Mouse (Mus musculus): ENCODE measurements around the gene Ttc28. TPM values are rescaled to one million over a fixed set of nuclear protein-coding genes. Genes with fewer than 3 reads are reported as not detected.

The Ttc28 gene
- polyA plus RNA-seq, 1 experiment from 2014 or later, result 0.85 TPM

DNA sequence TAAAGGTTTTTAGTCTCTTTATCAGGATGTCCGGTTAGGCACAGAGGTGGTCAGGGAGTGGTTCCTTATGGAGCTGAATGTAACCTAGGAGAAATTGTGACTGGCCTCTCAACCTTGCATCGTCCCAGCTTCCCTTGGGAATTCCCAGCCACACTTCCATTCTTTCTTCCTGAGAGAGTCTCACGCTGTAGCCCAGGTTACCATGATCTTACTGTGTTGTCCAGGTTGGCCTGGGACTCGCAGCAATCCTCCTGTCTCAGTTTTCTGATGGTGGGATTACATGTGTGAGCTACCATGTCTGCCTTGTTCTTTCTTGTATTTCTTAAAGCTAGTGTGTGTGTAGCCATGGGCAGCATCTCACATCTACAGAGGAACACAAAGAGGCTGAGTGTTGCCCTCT is 206.2 kb downstream of the Ttc28 start:
- WGBS (ENCODE audit: insufficient replicate concordance), result 64% methylated on average over 4 of the region's 4 CpGs
- no peak for ATAC-seq (ENCODE audit: low read depth)
- H3K9ac ChIP-seq (ENCODE audit: low read depth, low read length), result no peak overlapping the region

DNA sequence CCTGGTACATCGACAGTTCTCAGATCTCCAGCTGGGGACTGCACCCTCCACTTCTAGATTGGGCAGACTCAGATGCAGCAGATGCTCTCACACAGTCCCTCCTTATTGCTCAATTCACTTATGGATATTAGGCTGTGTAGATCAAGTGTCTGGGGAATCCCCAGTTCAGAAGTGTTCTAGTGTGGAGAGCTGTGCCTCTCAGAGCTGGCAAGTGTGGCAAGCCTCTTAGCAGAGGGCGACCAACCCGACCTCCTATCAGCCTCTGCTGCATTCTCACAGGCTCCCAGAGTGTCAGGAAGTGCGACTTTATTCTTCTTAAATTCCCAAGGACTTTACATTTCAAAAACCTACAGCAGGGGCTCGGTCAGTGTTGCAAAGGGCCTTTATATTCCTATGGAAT is 217.1 kb downstream of the Ttc28 start:
- H3K27ac ChIP-seq (ENCODE audit: low read length), result no peak overlapping the region
- H3K4me2 ChIP-seq (ENCODE audit: low read depth, low read length), result no peak overlapping the region
- 42% methylated on average over 5 of the region's 5 CpGs for WGBS (ENCODE audit: insufficient replicate concordance)
- H3K36me3 ChIP-seq (ENCODE audit: control insufficient read depth, insufficient read depth), result no peaks in the 10 kb centered on the region
- no peaks in the 10 kb centered on the region for H3K9me3 ChIP-seq (replicated peaks; ENCODE audit: control insufficient read depth, low read length)
- no peaks in the 10 kb centered on the region for H3K27me3 ChIP-seq (ENCODE audit: control insufficient read depth, insufficient read depth, low read depth, low read length)
- ATAC-seq (ENCODE audit: low read depth), result no peak
- H3K4me3 ChIP-seq (ENCODE audit: low read depth, low read length), result no peak overlapping the region
- H3K4me1 ChIP-seq (ENCODE audit: control insufficient read depth, low read depth, low read length), result no peaks in the 10 kb centered on the region
- H3K9ac ChIP-seq (ENCODE audit: low read depth, low read length), result no peak overlapping the region

More for the DNA sequence above, 206.2 kb downstream of the Ttc28 start:
- Histone ChIP-seq H3K4me3 (ENCODE audit: low read depth, low read length) (no peak overlapping the region), H3K27me3 (ENCODE audit: control insufficient read depth, insufficient read depth, low read depth, low read length) (no peaks in the 10 kb centered on the region), H3K27ac (ENCODE audit: low read length) (no peak overlapping the region), H3K4me2 (ENCODE audit: low read depth, low read length) (no peak overlapping the region), H3K36me3 (ENCODE audit: control insufficient read depth, insufficient read depth) (no peaks in the 10 kb centered on the region), H3K4me1 (ENCODE audit: control insufficient read depth, low read depth, low read length) (no peaks in the 10 kb centered on the region), H3K9me3 (replicated peaks; ENCODE audit: control insufficient read depth, low read length) (no peaks in the 10 kb centered on the region)

DNA sequence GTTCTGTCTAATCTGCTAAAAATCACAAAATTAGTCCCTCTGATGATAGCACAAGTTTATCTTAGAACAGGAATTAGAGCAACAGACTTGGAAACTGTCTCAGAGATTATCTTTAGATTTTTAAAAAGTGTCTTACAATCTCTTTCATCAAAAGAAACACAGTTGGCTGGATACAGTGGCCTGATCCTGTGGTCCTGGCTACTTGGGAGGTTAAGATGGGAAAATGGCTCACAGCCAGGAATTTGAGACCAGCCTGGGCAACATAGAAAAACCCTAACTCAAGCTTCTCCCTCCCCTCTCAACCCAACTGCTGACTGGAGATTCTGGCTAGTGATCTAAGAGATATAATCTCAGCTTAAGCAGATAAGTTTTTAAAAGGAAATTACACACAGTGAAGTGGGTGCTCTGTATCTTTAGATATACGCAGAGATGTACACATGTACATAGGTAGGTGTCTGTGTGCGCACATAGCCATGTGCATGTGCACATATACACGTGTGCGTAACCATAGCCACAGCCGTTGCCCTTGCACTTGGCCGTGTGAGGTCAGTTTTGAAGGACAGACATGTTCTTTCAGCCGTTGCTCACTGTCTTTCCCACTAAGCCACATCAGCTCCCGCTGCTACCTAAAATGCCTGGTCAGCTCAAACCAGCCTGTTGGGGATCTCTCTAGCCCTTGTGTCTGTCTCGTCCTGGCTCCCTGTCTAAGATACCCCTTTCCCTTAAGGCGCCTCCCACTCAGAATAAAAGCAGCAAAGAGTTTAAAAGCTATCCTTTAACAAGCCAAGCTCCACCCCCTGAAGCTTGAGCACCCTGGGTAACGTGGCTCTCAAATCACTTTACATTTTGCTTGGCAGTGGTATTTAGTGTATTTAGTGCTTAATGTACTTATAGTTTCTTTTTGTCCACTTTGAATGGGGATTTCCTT is 217.9 kb downstream of the Ttc28 start:
- WGBS (ENCODE audit: insufficient replicate concordance), result 62% methylated on average over 11 of the region's 11 CpGs
- Histone ChIP-seq H3K9me3 (replicated peaks; ENCODE audit: control insufficient read depth, low read length) (no peaks in the 10 kb centered on the region), H3K36me3 (ENCODE audit: control insufficient read depth, insufficient read depth) (no peaks in the 10 kb centered on the region), H3K9ac (ENCODE audit: low read depth, low read length) (no peak overlapping the region), H3K27ac (ENCODE audit: low read length) (no peak overlapping the region), H3K4me3 (ENCODE audit: low read depth, low read length) (no peak overlapping the region), H3K4me2 (ENCODE audit: low read depth, low read length) (no peak overlapping the region), H3K4me1 (ENCODE audit: control insufficient read depth, low read depth, low read length) (no peaks in the 10 kb centered on the region), H3K27me3 (ENCODE audit: control insufficient read depth, insufficient read depth, low read depth, low read length) (no peaks in the 10 kb centered on the region)
- ATAC-seq (ENCODE audit: low read depth), result no peak

DNA sequence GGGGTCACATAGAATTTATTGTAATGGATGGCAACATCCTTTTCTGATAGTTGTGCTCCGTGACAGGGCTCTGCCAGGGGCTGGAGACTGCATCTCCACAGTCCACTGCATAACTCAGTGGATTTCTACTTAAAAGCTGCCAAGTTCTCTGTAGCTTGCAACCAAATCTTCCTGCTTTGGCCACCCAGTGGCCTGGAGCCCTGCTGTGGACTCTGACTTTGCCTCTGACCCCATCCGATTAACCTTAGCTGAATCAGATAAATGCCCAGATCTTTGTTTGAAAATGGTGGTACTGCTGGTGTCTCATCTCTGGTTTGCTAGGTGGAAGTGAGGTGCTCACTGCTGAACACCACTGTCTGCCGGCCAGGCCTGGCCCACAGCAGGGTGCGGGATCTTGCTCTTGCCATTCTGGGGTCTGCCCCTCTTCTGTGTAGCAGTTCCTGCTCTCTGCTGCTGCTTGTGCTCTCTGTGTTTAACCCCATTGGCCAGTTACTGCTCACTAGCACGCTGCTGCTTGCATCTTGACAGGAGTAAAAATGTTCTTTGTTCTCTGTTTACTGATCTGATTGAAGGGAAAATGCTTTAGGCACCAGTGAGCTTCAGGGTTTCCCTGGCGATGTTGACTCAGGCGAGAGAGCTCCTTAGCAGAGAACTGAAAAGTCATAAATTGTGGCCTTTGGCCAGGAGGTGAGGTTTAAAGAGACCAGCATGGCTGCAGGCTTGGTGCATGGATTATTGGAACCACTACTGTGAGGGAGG is 219.1 kb downstream of the Ttc28 start:
- H3K27me3 ChIP-seq (ENCODE audit: control insufficient read depth, insufficient read depth, low read depth, low read length), result no peaks in the 10 kb centered on the region
- H3K9ac ChIP-seq (ENCODE audit: low read depth, low read length), result no peak overlapping the region
- 52% methylated on average over 7 of the region's 7 CpGs for WGBS (ENCODE audit: insufficient replicate concordance)
- H3K4me2 ChIP-seq (ENCODE audit: low read depth, low read length), result no peak overlapping the region
- no peaks in the 10 kb centered on the region for H3K4me1 ChIP-seq (ENCODE audit: control insufficient read depth, low read depth, low read length)
- no peak overlapping the region for H3K4me3 ChIP-seq (ENCODE audit: low read depth, low read length)
- no peak for ATAC-seq (ENCODE audit: low read depth)
- no peaks in the 10 kb centered on the region for H3K9me3 ChIP-seq (replicated peaks; ENCODE audit: control insufficient read depth, low read length)
- H3K27ac ChIP-seq (ENCODE audit: low read length), result no peak overlapping the region
- H3K36me3 ChIP-seq (ENCODE audit: control insufficient read depth, insufficient read depth), result no peaks in the 10 kb centered on the region

DNA sequence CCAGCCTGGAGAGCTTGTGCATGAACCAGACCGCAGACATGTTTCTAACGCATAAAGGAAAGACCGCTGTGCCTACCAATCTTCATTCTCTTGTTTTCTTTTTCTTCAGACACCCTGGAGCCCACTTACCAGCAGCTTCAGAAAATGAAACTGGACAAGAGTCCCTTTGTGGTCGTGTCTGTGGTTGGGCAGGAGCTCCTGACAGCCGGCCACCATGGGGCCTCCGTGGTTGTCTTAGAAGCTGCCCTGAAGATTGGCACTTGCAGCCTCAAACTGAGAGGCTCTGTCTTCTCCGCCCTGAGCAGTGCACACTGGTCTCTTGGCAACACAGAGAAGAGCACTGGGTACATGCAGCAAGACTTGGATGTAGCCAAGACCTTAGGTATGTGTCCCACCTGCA is 221.0 kb downstream of the Ttc28 start:
- Histone ChIP-seq H3K4me2 (ENCODE audit: low read depth, low read length) (no peak overlapping the region), H3K27ac (ENCODE audit: low read length) (no peak overlapping the region), H3K9me3 (replicated peaks; ENCODE audit: control insufficient read depth, low read length) (no peaks in the 10 kb centered on the region), H3K36me3 (ENCODE audit: control insufficient read depth, insufficient read depth) (no peaks in the 10 kb centered on the region), H3K27me3 (ENCODE audit: control insufficient read depth, insufficient read depth, low read depth, low read length) (no peaks in the 10 kb centered on the region), H3K9ac (ENCODE audit: low read depth, low read length) (no peak overlapping the region), H3K4me1 (ENCODE audit: control insufficient read depth, low read depth, low read length) (no peaks in the 10 kb centered on the region), H3K4me3 (ENCODE audit: low read depth, low read length) (no peak overlapping the region)
- 55% methylated on average over 7 of the region's 7 CpGs for WGBS (ENCODE audit: insufficient replicate concordance)
- no peak for ATAC-seq (ENCODE audit: low read depth)

DNA sequence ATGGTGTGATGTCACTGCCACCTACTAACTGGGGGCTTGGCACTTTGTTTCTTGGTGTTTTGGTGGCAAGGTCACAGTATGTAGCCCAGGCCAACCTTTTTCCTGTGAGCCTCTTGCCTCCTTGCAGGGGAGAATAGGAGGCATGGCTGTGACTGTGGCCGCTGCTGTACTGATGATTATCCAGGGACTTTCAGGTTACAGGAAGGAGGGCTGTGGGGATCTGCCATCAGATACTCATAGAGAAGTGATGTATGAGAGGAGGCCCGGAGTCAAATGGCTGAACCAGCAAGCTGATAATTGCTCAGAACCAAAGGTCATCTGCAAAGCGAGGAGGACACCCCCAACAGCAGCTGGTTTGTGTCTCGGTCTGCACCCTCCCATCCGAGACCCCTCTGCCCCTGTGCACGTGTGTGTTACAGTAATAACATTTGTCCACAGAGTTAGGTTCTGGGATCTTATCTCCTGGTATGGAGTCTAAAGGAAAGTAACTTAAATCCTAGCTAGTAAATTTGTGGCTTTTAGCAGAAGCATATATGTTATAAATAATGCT is 221.9 kb downstream of the Ttc28 start:
- no peaks in the 10 kb centered on the region for H3K4me1 ChIP-seq (ENCODE audit: control insufficient read depth, low read depth, low read length)

DNA sequence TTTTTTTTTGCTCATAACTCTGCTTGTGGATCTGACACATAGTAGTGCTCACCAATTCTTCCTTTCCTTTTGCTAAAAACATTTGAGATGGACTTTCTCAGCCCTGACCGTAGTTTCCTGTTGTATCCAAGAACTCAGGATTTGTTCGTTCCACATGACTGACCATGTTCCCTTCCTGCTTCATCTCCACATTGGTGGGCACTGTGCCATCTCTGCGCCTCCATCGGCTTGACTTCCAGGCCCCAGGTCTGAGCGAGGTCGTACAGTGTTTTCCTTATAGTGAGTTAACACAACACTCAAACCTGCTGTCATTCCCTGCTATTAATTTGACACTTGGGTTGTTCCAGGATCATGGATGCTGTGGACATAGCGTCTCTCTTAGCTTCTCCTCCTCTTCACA is 225.2 kb downstream of the Ttc28 start:
- Histone ChIP-seq H3K27me3 (ENCODE audit: control insufficient read depth, insufficient read depth, low read depth, low read length) (no peaks in the 10 kb centered on the region), H3K9ac (ENCODE audit: low read depth, low read length) (no peak overlapping the region), H3K4me3 (ENCODE audit: low read depth, low read length) (no peak overlapping the region), H3K4me1 (ENCODE audit: control insufficient read depth, low read depth, low read length) (no peaks in the 10 kb centered on the region), H3K27ac (ENCODE audit: low read length) (no peak overlapping the region), H3K9me3 (replicated peaks; ENCODE audit: control insufficient read depth, low read length) (no peaks in the 10 kb centered on the region), H3K36me3 (ENCODE audit: control insufficient read depth, insufficient read depth) (no peaks in the 10 kb centered on the region), H3K4me2 (ENCODE audit: low read depth, low read length) (no peak overlapping the region)
- WGBS (ENCODE audit: insufficient replicate concordance), result 75% methylated on average over 7 of the region's 7 CpGs
- no peak for ATAC-seq (ENCODE audit: low read depth)

More for the DNA sequence above, 221.9 kb downstream of the Ttc28 start:
- H3K9ac ChIP-seq (ENCODE audit: low read depth, low read length), result no peak overlapping the region
- no peaks in the 10 kb centered on the region for H3K36me3 ChIP-seq (ENCODE audit: control insufficient read depth, insufficient read depth)
- ATAC-seq (ENCODE audit: low read depth), result no peak
- no peak overlapping the region for H3K4me2 ChIP-seq (ENCODE audit: low read depth, low read length)
- H3K4me3 ChIP-seq (ENCODE audit: low read depth, low read length), result no peak overlapping the region
- no peaks in the 10 kb centered on the region for H3K27me3 ChIP-seq (ENCODE audit: control insufficient read depth, insufficient read depth, low read depth, low read length)
- no peak overlapping the region for H3K27ac ChIP-seq (ENCODE audit: low read length)
- WGBS (ENCODE audit: insufficient replicate concordance), result 62% methylated on average over 6 of the region's 6 CpGs
- no peaks in the 10 kb centered on the region for H3K9me3 ChIP-seq (replicated peaks; ENCODE audit: control insufficient read depth, low read length)

DNA sequence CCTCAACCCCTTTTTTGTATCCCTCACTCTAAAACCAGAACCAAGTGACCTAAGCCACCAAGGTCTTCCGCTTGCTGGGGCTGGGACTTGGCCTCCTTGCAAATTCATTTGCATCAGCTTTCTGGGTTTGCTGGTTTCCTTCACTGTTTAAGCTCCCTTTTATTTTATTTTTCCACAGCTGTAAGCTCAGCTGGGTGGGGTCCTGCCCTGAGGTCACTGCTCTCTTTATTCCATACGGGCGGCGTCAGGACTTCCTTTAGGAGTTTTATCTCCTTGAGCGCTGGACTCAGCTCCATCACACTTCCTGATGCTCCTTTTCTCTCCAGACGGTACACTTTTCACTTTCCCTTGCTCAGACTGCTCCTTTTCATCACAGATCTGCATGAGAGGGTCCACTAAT is 231.8 kb downstream of the Ttc28 start:
- ATAC-seq (ENCODE audit: low read depth), result no peak
- H3K36me3 ChIP-seq (ENCODE audit: control insufficient read depth, insufficient read depth), result no peaks in the 10 kb centered on the region
- no peaks in the 10 kb centered on the region for H3K9me3 ChIP-seq (replicated peaks; ENCODE audit: control insufficient read depth, low read length)
- H3K9ac ChIP-seq (ENCODE audit: low read depth, low read length), result no peak overlapping the region
- no peak overlapping the region for H3K4me2 ChIP-seq (ENCODE audit: low read depth, low read length)
- no peak overlapping the region for H3K4me3 ChIP-seq (ENCODE audit: low read depth, low read length)
- H3K27me3 ChIP-seq (ENCODE audit: control insufficient read depth, insufficient read depth, low read depth, low read length), result no peaks in the 10 kb centered on the region
- 58% methylated on average over 6 of the region's 6 CpGs for WGBS (ENCODE audit: insufficient replicate concordance)
- no peaks in the 10 kb centered on the region for H3K4me1 ChIP-seq (ENCODE audit: control insufficient read depth, low read depth, low read length)
- H3K27ac ChIP-seq (ENCODE audit: low read length), result no peak overlapping the region

DNA sequence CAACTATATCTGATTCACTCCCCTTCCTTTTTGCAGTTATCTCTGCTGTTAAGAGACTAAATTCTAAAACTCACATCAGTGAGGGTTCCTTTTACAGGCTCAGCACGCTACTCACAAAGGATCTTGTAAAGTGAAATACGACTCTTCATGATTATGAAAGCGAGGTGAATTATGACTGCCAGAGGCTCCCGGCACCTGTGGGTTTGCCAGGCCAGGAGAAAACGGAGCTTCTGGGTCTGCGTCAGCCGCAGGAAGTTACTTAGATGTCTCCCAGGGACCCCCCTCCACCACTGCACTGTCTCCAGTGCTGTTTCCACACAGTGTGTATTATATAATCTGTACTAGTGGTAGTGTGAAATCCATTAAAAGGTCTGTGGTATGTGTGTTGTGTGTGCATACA is 233.6 kb downstream of the Ttc28 start:
- Histone ChIP-seq H3K4me1 (ENCODE audit: control insufficient read depth, low read depth, low read length) (no peaks in the 10 kb centered on the region), H3K4me2 (ENCODE audit: low read depth, low read length) (no peak overlapping the region), H3K9ac (ENCODE audit: low read depth, low read length) (no peak overlapping the region), H3K27me3 (ENCODE audit: control insufficient read depth, insufficient read depth, low read depth, low read length) (no peaks in the 10 kb centered on the region), H3K9me3 (replicated peaks; ENCODE audit: control insufficient read depth, low read length) (no peaks in the 10 kb centered on the region), H3K4me3 (ENCODE audit: low read depth, low read length) (no peak overlapping the region), H3K27ac (ENCODE audit: low read length) (no peak overlapping the region), H3K36me3 (ENCODE audit: control insufficient read depth, insufficient read depth) (no peaks in the 10 kb centered on the region)
- WGBS (ENCODE audit: insufficient replicate concordance), result 51% methylated on average over 7 of the region's 7 CpGs
- ATAC-seq (ENCODE audit: low read depth), result no peak

Data from liver, embryonic 16.5 days (tissue).